Mouse (Mus musculus): ENCODE measurements around the gene Nr2c2ap. TPM values are rescaled to one million over a fixed set of nuclear protein-coding genes. Genes with fewer than 3 reads are reported as not detected.

Nr2c2ap gene
- total RNA-seq, 2 experiments from 2014 or later, result 7.1 to 19.5 TPM

DNA sequence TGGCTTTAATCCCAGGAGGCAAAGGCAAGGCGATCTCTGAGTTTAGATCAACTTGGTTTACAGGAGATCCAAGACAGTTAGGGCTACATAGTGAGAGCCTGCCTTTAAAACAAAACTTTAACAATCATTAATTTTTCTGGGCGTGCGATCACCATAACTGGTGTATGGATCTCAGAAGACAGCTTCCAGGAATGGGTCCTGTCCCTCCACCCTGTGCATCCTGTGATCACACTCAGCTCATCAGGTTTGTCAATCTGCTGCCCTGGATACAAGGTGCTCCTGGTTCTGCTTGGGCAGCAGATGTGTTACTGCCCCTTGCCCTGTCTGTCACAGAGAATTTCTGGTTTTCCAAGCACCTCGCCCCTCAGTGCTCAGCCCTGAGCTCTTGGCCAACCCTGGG lies 28.1 kb downstream of the Nr2c2ap start:
- ATAC-seq (ENCODE audit: poor library complexity, severe bottlenecking), result no peak

DNA sequence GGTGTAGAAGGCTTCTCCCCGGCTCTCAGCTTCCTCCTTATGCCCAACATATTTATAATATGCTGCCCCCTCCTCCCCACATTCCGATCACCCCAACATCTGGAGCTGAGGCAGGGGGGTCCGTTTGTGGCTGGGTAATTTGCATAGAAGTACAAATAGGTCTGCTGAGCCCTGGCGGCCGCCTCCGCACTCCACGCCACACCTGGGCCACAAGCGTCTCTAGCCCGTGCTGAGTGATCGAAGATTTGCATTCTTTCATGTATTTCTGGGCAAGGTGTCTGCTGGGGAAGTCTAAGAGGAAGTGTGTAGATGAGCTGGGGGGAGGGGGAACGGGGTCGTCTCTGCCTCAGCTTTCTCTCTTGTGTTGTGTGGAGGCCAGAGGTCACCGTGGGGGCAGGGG lies 28.9 kb downstream of the Nr2c2ap start:
- ATAC-seq (ENCODE audit: poor library complexity, severe bottlenecking), result no peak

DNA sequence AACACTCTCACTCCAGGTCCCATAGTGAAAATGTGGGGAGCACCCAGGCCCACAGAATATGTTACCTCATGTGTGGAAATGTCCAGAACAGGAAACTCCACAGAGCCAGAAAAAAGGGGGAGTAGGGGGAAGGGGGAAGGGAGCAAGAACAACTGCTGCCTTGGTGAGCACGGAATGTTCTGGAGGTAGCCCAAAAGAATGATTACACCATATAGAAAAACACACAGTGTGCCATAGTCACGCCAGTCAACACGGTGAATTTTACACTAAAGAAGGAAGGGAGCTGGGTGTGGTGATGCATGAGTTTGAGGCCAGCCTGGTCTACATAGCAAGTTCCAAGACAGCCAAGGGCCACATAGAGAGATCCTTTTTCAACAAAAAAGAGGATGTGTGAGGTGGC lies 32.2 kb downstream of the Nr2c2ap start:
- ATAC-seq (ENCODE audit: poor library complexity, severe bottlenecking), result no peak

DNA sequence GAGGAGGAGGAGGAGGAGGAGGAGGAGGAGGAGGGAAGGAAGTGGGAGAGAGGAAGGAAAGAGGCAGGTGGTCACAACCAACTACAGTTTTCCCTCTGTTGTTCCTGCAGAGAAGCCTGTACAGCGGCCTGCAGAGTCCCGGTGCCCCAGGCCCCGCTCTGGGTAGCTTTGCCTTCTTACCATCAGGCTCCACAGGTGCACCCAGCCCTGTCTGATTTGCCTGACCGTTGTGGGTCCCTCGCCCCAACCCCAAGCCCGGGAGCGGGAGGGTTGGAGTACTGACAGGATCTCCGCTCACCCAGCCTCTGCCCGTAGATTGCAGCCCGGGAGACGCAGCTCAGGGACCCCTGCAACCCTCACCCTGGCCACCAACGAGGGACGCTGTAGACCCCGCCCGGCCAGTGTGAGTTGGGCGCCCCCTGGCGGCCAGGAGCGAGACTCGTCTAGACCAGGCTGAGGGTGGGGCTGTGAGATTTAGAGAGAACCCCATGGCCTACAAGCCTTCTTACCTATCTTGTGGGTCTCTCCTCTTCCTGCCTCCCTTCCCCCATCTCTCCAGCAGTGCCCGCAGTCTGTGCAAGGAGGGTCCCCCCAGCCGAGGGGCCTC lies 35.5 kb downstream of the Nr2c2ap start:
- peak; percentile 96 for ATAC-seq (ENCODE audit: poor library complexity, severe bottlenecking)

DNA sequence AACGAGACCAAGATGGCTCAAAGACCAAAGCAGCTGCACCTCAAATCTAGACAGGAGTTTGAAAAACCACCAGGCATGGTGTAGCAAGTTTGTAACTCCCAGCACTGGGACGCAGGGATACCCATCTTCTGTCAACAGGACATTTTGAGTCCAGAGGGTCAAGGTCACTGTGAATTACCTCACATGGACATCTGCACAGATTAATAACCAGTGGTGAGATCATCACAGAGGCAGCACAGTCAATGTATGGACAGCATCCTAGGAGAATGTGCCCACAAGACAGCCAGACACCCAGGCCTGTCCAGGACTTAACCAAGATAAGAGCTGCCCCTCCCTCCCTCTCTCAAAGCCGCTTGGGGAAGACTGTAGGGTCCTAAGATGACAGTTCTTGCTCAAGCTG lies 39.0 kb downstream of the Nr2c2ap start:
- no peak for ATAC-seq (ENCODE audit: poor library complexity, severe bottlenecking)

DNA sequence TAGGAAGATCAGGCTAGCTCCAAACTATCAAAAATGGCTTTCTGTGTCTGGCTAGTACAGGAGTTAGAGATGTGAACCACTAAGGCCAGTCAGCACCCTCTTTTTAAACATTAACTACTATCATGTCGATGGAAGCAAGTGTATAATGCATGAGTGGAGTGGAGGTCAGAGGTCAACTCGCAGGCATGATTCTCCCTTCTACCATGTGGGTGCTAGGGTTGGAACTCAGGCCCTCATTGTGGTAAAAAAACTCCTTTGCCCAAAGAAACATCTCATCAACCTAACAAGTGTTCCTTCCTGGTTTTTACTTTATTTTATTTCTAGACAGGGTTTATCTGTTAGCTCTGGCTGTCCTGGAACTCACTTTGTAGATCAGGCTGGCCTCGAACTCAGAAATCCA lies 39.6 kb downstream of the Nr2c2ap start:
- no peak for ATAC-seq (ENCODE audit: poor library complexity, severe bottlenecking)

DNA sequence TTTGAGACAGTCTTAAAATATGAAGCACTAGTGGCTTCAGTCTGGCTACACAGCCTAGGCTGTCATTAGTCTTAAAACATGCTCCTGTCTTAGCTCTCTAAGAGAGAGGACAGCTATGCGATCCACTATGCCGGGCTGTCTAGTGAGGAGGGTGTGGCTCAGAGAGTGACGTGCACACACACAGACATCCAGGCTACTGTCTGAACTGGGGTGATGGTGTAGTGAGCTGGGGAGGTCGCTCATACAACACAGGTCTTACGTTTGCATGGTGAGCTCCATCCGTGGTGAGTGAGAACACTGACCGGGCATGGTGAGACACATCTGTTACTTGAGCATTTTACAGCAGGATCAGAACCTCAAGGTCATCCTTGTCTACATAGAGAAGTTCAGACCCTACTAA lies 40.1 kb downstream of the Nr2c2ap start:
- no peak for ATAC-seq (ENCODE audit: poor library complexity, severe bottlenecking)

DNA sequence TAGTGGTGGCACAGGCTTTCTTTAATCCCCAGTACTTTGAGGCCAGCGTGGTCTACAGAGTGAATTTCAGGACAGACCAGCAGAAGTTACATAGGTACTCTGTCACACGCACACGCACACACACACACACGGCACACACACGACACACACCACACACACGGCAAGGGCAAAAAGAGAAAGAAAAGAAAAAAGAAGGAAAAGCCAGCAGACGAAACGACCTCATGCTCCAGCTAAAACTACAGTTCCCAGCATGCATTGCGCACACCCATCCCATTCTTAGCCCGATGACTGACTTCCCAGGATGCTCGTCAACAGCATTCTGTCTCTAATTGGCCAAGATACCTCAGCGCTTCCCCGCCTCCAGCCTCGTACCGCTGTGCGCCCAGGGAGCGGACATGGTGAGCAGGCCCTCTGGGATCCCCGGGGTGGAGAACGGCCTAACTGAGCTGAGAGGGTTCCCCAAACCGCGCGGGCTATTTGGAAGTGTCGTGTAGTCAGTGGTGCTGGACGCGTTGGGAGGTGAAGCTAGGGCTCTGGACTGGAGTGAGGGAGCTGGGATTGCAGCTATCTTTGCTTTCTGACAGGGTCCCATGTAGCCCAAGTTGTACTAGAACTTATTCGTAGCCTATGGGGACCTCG lies 41.0 kb downstream of the Nr2c2ap start, which contains the start of gene Tmem161a:
Gene Tmem161a (plus strand): TSS at position 314 of the 639 bp plus-strand sequence.
- ATAC-seq (ENCODE audit: poor library complexity, severe bottlenecking), result peak; percentile 99

DNA sequence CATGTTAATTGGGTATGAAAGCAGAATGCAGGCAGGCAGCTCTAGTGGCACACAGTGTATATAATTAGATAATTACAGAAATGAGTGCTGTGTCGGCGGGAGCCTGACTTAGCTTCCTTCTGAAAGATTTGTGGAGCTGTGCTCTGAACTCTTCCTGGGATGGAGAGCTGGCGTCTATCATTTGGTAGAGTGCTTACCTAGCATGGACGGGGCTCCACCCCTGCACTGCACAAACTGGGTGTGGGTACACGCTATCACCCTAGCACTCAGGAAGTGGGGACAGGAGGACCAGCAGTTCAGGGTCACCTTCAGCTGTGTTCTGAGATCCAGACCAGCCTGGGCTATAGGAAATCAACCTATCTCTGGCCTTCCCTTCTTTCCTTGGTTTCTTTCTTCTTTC lies 42.2 kb downstream of the Nr2c2ap start:
- no peak for ATAC-seq (ENCODE audit: poor library complexity, severe bottlenecking)

DNA sequence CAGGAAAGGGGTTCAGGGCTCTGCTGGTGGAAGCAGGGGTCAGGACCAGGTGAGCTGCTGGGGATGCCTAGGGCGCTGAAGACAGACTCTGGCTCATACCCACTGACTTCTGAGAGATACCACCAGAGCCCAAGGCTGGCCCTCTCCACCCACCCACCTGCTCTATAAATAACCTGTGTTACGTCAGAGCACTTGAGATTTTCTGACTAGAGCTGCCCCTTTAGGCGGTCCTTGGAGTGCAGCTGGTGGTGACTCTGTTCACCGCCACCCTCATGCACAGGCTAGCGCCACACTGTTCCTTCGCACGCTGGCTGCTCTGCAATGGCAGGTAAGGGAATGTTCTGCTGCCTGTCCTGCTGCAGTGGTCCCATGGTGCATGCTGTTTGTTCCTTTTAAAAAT lies 42.9 kb downstream of the Nr2c2ap start:
- no peak for ATAC-seq (ENCODE audit: poor library complexity, severe bottlenecking)

DNA sequence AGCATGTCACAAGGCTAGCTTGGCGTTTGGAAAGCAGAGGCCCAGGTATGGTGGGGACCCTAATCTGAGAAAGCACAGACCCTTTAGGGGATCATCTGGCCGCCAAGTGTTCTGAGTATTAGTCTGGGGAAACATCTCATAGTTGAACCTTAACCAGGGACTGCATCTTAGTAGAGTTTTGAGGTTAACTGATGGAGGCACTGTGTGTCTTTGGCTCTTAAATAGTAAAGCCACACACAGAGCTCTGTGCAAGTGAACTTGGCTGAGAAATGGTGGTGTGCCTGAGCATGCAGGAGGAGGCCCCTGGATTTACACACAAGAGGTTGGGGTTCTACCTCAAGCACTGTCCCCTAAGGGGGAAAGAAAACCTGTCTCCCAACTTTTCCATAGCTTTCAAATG lies 47.1 kb downstream of the Nr2c2ap start:
- no peak for ATAC-seq (ENCODE audit: poor library complexity, severe bottlenecking)

DNA sequence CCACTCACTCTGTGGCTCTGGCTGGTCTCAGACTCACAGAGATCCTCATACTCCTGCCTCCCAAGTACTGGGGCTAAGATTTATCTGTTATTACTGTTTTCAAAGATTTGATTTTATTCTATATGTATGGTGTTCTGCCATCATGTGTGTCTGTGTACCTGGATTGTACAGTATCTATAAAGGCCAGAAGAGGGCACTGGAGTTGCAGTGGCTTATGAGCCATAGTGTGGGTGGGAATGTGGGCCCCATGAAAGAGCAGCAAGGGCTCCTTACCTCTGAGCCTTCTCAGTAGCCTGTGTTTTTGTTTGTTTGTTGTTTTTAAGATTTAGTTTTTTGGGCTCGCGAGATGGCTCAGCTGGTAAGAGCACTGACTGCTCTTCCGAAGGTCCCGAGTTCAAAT lies 47.9 kb downstream of the Nr2c2ap start:
- ATAC-seq (ENCODE audit: poor library complexity, severe bottlenecking), result no peak

DNA sequence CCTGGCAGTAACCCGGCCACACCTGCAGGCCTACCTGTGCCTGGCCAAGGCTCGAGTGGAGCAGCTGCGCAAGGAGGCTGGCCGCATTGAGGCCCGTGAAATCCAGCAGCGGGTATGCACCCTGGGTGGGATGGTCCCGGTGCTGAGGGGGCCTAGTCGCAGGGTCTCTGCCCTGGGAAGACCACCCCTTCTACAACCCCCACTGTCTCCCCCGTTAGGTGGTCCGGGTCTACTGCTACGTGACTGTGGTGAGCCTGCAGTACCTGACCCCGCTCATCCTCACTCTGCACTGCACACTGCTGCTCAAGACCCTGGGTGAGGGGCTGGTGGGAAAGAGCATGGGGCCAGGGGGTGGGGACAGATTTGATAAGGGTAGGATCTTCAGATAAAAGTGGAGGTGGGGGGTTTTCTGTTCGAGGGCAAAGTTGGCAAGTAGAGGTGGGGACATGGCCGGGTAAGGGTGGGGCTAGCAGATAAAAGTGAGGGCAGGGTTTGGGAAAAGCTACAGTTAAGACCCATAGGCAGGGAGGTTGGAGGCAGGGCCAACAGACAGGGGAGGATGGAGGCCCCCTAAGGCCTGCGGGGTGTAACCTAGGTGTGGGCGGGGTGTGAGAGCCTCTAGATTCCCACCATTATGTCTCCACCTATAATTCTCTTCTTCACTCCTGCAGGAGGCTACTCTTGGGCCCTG lies 50.2 kb downstream of the Nr2c2ap start:
- ATAC-seq (ENCODE audit: poor library complexity, severe bottlenecking), result no peak

DNA sequence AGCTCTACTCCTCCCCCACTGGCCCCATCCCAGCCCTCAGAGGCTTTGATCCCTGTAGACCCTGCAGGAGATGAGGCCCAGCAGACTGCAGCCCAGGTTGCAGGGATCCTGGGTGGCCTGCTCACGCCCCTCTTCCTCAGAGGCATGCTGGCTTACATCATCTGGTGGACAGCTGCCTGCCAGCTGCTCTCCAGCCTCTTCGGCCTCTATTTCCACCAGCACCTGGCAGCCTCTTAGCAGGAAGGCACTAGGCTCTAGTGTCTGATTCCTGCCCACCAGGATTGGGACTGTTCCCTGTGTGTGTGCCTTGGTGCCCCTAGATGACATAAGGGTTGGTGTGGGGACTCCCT lies 50.7 kb downstream of the Nr2c2ap start:
- no peak for ATAC-seq (ENCODE audit: poor library complexity, severe bottlenecking)

DNA sequence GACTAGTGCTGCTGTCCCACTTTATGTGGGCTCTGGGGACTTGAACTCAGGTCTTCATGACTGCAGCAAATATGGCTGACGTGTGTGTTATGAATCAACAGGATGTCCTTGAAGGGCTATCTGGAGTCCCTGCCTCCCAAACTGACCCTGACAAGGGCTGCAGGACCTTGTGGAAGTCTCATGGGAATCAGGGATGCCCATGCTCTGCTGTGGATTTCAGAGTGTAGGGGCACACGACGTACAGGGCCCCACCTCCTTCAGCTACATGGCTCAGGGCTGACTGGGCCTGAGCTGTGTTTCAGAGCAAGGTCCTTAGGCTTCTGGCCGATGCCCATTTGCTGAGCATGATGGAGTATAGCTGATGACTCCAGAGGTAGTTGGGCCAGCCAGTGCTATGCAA lies 52.1 kb downstream of the Nr2c2ap start:
- no peak for ATAC-seq (ENCODE audit: poor library complexity, severe bottlenecking)

Other genes starting within 250 kb of the Nr2c2ap start
- not detected in 2 replicates for gene Cilp2, start 243.6 kb upstream of the Nr2c2ap start, total RNA-seq (2015)
- gene Cilp2, start 243.6 kb upstream of the Nr2c2ap start, total RNA-seq (2017), result not detected in 2 replicates
- 0.27 TPM in 1 of 2 replicates, not detected in the other for gene Tssk6, start 229.1 kb upstream of the Nr2c2ap start, total RNA-seq (2015)
- gene Tssk6, start 229.1 kb upstream of the Nr2c2ap start, total RNA-seq (2017), result 0.16 and 0.26 TPM in 2 replicates
- gene Ndufa13, start 228.8 kb upstream of the Nr2c2ap start, total RNA-seq (2015), result 63.4 and 75.7 TPM in 2 replicates
- gene Ndufa13, start 228.8 kb upstream of the Nr2c2ap start, total RNA-seq (2017), result 120 and 143 TPM in 2 replicates
- 3.1 TPM in 1 of 2 replicates, not detected in the other for gene Yjefn3, start 228.6 kb upstream of the Nr2c2ap start, total RNA-seq (2015)
- gene Yjefn3, start 228.6 kb upstream of the Nr2c2ap start, total RNA-seq (2017), result not detected in 2 replicates
- gene Gatad2a, start 134.9 kb upstream of the Nr2c2ap start, total RNA-seq (2015), result 50.1 and 62.0 TPM in 2 replicates
- gene Gatad2a, start 134.9 kb upstream of the Nr2c2ap start, total RNA-seq (2017), result 62.5 and 64.7 TPM in 2 replicates
- 28.1 and 28.4 TPM in 2 replicates for gene Mau2, start 88.6 kb upstream of the Nr2c2ap start, total RNA-seq (2015)
- gene Mau2, start 88.6 kb upstream of the Nr2c2ap start, total RNA-seq (2017), result 28.1 and 33.8 TPM in 2 replicates
- 11.6 and 15.0 TPM in 2 replicates for gene Sugp1, start 88.5 kb upstream of the Nr2c2ap start, total RNA-seq (2015)
- 17.3 and 24.1 TPM in 2 replicates for gene Sugp1, start 88.5 kb upstream of the Nr2c2ap start, total RNA-seq (2017)
- not detected in 2 replicates for gene Tm6sf2, start 58.4 kb upstream of the Nr2c2ap start, total RNA-seq (2015)
- not detected in 2 replicates for gene Tm6sf2, start 58.4 kb upstream of the Nr2c2ap start, total RNA-seq (2017)
- gene Hapln4, start 47.9 kb upstream of the Nr2c2ap start, total RNA-seq (2015), result not detected in 2 replicates
- not detected in 2 replicates for gene Hapln4, start 47.9 kb upstream of the Nr2c2ap start, total RNA-seq (2017)
- gene Ncan, start 10.5 kb upstream of the Nr2c2ap start, total RNA-seq (2015), result not detected in 2 replicates
- not detected in 2 replicates for gene Ncan, start 10.5 kb upstream of the Nr2c2ap start, total RNA-seq (2017)
- gene Rfxank, start 7.8 kb downstream of the Nr2c2ap start, total RNA-seq (2015), result 13.6 and 16.3 TPM in 2 replicates
- gene Rfxank, start 7.8 kb downstream of the Nr2c2ap start, total RNA-seq (2017), result 12.5 and 14.5 TPM in 2 replicates
- gene Borcs8, start 8.2 kb downstream of the Nr2c2ap start, total RNA-seq (2015), result 35.3 and 51.3 TPM in 2 replicates
- gene Borcs8, start 8.2 kb downstream of the Nr2c2ap start, total RNA-seq (2017), result 32.2 and 35.8 TPM in 2 replicates
- gene Mef2b, start 8.4 kb downstream of the Nr2c2ap start, total RNA-seq (2015), result 0.39 TPM in 1 of 2 replicates, not detected in the other
- not detected in 2 replicates for gene Mef2b, start 8.4 kb downstream of the Nr2c2ap start, total RNA-seq (2017)
- 7.4 and 7.8 TPM in 2 replicates for gene Tmem161a, start 41.0 kb downstream of the Nr2c2ap start, total RNA-seq (2015)
- 3.9 and 8.5 TPM in 2 replicates for gene Tmem161a, start 41.0 kb downstream of the Nr2c2ap start, total RNA-seq (2017)
- 0.75 and 1.4 TPM in 2 replicates for gene Slc25a42, start 81.0 kb downstream of the Nr2c2ap start, total RNA-seq (2015)
- gene Slc25a42, start 81.0 kb downstream of the Nr2c2ap start, total RNA-seq (2017), result 0.29 and 0.45 TPM in 2 replicates
- gene Sugp2, start 102.9 kb downstream of the Nr2c2ap start, total RNA-seq (2015), result 24.1 and 27.9 TPM in 2 replicates
- 19.5 and 23.1 TPM in 2 replicates for gene Sugp2, start 102.9 kb downstream of the Nr2c2ap start, total RNA-seq (2017)
- 4.4 and 4.5 TPM in 2 replicates for gene Armc6, start 103.1 kb downstream of the Nr2c2ap start, total RNA-seq (2015)
- gene Armc6, start 103.1 kb downstream of the Nr2c2ap start, total RNA-seq (2017), result 2.6 and 5.6 TPM in 2 replicates
- 1.6 and 3.5 TPM in 2 replicates for gene Homer3, start 151.5 kb downstream of the Nr2c2ap start, total RNA-seq (2015)
- gene Homer3, start 151.5 kb downstream of the Nr2c2ap start, total RNA-seq (2017), result 2.9 and 8.0 TPM in 2 replicates
- 17.9 and 19.9 TPM in 2 replicates for gene Ddx49, start 171.2 kb downstream of the Nr2c2ap start, total RNA-seq (2015)
- 53.6 and 81.7 TPM in 2 replicates for gene Ddx49, start 171.2 kb downstream of the Nr2c2ap start, total RNA-seq (2017)
- 163 and 178 TPM in 2 replicates for gene Cope, start 171.2 kb downstream of the Nr2c2ap start, total RNA-seq (2015)
- gene Cope, start 171.2 kb downstream of the Nr2c2ap start, total RNA-seq (2017), result 89.1 and 96.1 TPM in 2 replicates
- not detected in 2 replicates for gene Cers1, start 184.4 kb downstream of the Nr2c2ap start, total RNA-seq (2015)
- not detected in 2 replicates for gene Cers1, start 184.4 kb downstream of the Nr2c2ap start, total RNA-seq (2017)
- gene Gdf1, start 198.5 kb downstream of the Nr2c2ap start, total RNA-seq (2015), result not detected in 2 replicates
- not detected in 2 replicates for gene Gdf1, start 198.5 kb downstream of the Nr2c2ap start, total RNA-seq (2017)
- gene Upf1, start 221.9 kb downstream of the Nr2c2ap start, total RNA-seq (2015), result 10.9 and 11.7 TPM in 2 replicates
- 24.4 and 30.7 TPM in 2 replicates for gene Upf1, start 221.9 kb downstream of the Nr2c2ap start, total RNA-seq (2017)
- not detected in 2 replicates for gene Comp, start 242.2 kb downstream of the Nr2c2ap start, total RNA-seq (2015)
- 0.12 TPM in 1 of 2 replicates, not detected in the other for gene Comp, start 242.2 kb downstream of the Nr2c2ap start, total RNA-seq (2017)